Mouse (Mus musculus) embryonic fibroblast, embryonic 13.5 days (primary cell): ENCODE results near the gene Tas1r1.

ENCODE experiments used
- CTCF ChIP-seq: IDR thresholded peaks from 2 replicates; pipeline ENCODE4 v1.5.1; 2011; ENCODE audit warnings: mild to moderate bottlenecking, control low read depth, low read length, moderate library complexity, borderline replicate concordance; ENCODE audit not compliant: insufficient read depth
- POLR2A ChIP-seq: IDR thresholded peaks from 2 replicates; pipeline ENCODE4 v1.6.1; 2011; ENCODE audit warnings: low read depth, mild to moderate bottlenecking, control low read depth, low read length, moderate library complexity

DNA sequence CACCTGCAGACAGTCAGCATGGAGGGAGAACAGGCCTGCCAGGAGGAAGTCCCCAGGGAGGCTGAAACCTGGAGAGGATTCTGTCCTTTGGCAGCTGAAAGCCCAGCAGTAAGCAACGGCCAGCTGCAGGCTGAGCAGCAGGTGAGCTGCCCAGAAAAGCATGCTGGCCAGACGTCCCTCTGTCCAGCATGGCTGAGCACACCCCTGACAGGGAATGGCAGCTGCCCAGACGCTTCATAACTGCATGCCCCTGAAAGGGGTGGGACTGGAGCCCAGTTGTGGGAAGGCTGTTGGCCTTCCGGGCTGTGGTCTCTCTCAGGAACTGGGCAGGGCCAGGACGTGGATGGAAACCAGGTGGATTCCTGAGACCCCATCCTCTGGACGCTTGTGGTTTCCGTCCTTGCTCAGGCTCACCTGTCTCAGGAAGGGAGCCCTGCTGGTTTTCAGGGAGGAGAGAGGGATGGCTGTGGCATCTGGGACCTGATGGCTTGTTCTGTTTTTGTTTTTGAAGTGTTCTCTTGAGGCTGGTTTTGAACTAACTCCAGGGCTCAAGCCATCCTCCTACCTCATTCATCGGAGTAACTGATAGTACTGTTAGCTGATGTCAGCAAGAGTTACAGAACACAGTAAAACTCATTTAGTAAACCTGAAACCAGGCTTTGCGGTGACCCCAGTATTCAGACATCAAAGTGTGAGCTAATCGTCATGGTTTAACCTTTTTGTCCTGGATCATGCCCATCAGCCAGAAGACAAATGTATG is at the start of gene Tas1r1:
- TF ChIP-seq POLR2A (no peak), CTCF (no peak)
